Mouse (Mus musculus) MEL (cell line): ENCODE measurements around the gene Tbc1d14. TPM values are rescaled to one million over a fixed set of nuclear protein-coding genes. Genes with fewer than 3 reads are reported as not detected.

Experiments
- DNase-seq: peaks from one replicate; pipeline ENCODE4 v3.0.0; 2011; ENCODE audit warnings: low read depth, low spot score
- H3K27ac ChIP-seq: 2 replicates; pipeline ENCODE4 v1.5.1; 2012; ENCODE audit warnings: low read depth, mild to moderate bottlenecking, control low read depth, low read length, moderate library complexity; ENCODE audit not compliant: control insufficient read depth
- H3K27me3 ChIP-seq, 2 experiments: fragments of 150-350 bp in 1 of 2; sonication (generic) in 1 of 2; 2 replicates each; pipeline ENCODE4 v1.6.1; 2012; ENCODE audit warnings: low read length in 2 of 2, mild to moderate bottlenecking in 2 of 2, improper control_type of control experiment in 1 of 2, moderate library complexity in 1 of 2; ENCODE audit not compliant: insufficient read depth in 2 of 2, control insufficient read depth in 1 of 2
- H3K36me3 ChIP-seq, 2 experiments: 2 replicates each; pipeline ENCODE4 v1.6.1; 2012 to 2014; ENCODE audit warnings: low read length in 2 of 2, improper control_type of control experiment in 1 of 2, inconsistent platforms in 1 of 2, mild to moderate bottlenecking in 1 of 2; ENCODE audit not compliant: insufficient read depth in 2 of 2, control insufficient read depth in 1 of 2
- H3K4me1 ChIP-seq, 2 experiments: fragments of 150-350 bp in 1 of 2; sonication (generic) in 1 of 2; 2 replicates each; pipeline ENCODE4 v1.6.1; 2012; ENCODE audit warnings: low read length in 2 of 2, improper control_type of control experiment in 1 of 2, mild to moderate bottlenecking in 1 of 2; ENCODE audit not compliant: insufficient read depth in 2 of 2, control insufficient read depth in 1 of 2
- H3K4me3 ChIP-seq, 2 experiments: fragments of 150-350 bp in 1 of 2; sonication (generic) in 1 of 2; 2 replicates each; pipeline ENCODE4 v1.5.1; 2012; ENCODE audit warnings: low read depth in 2 of 2, low read length in 2 of 2, mild to moderate bottlenecking in 2 of 2, moderate library complexity in 2 of 2, control low read depth in 1 of 2, improper control_type of control experiment in 1 of 2; ENCODE audit not compliant: control insufficient read depth in 1 of 2, insufficient read depth in 1 of 2
- H3K79me2 ChIP-seq: 2 replicates; pipeline ENCODE4 v1.6.1; 2012; ENCODE audit warnings: mild to moderate bottlenecking, low read length, moderate library complexity; ENCODE audit not compliant: control insufficient read depth, poor library complexity, insufficient read depth
- H3K9ac ChIP-seq: 2 replicates; pipeline ENCODE4 v1.6.1; 2012; ENCODE audit warnings: low read depth, mild to moderate bottlenecking, control low read depth, low read length, moderate library complexity; ENCODE audit not compliant: control insufficient read depth, poor library complexity, severe bottlenecking
- H3K9me3 ChIP-seq: fragments of 150-350 bp; sonication (generic); replicated peaks from 2 replicates; pipeline ENCODE4 v1.6.1; 2012; ENCODE audit warnings: mild to moderate bottlenecking, low read length, improper control_type of control experiment, moderate library complexity; ENCODE audit not compliant: insufficient read depth
- BHLHE40 ChIP-seq: IDR thresholded peaks from 2 replicates; pipeline ENCODE4 v1.6.1; 2012; ENCODE audit warnings: low read depth, mild to moderate bottlenecking, inconsistent platforms, low read length, improper control_type of control experiment, borderline replicate concordance
- CHD1 ChIP-seq: IDR thresholded peaks from 2 replicates; pipeline ENCODE4 v1.6.1; 2012; ENCODE audit warnings: low read depth, mild to moderate bottlenecking, inconsistent platforms, low read length, improper control_type of control experiment
- CHD2 ChIP-seq: IDR thresholded peaks from 2 replicates; pipeline ENCODE4 v1.6.1; 2011; ENCODE audit warnings: low read length, improper control_type of control experiment
- E2F4 ChIP-seq: IDR thresholded peaks from 2 replicates; pipeline ENCODE4 v1.6.1; 2011; ENCODE audit warnings: low read depth, low read length, improper control_type of control experiment, borderline replicate concordance
- ELF1 ChIP-seq: IDR thresholded peaks from 2 replicates; pipeline ENCODE4 v1.6.1; 2014; ENCODE audit warnings: low read depth, mild to moderate bottlenecking, inconsistent platforms, low read length, improper control_type of control experiment, moderate library complexity
- ETS1 ChIP-seq: IDR thresholded peaks from 2 replicates; pipeline ENCODE4 v1.6.1; 2012; ENCODE audit warnings: low read depth, mild to moderate bottlenecking, inconsistent platforms, low read length, improper control_type of control experiment, moderate library complexity
- GATA1 ChIP-seq: IDR thresholded peaks from 2 replicates; pipeline ENCODE4 v1.6.1; 2011; ENCODE audit warnings: low read depth, low read length, improper control_type of control experiment
- HCFC1 ChIP-seq: IDR thresholded peaks from 2 replicates; pipeline ENCODE4 v1.6.1; 2012; ENCODE audit warnings: low read depth, mild to moderate bottlenecking, inconsistent platforms, low read length, improper control_type of control experiment, moderate library complexity
- JUND ChIP-seq: IDR thresholded peaks from 2 replicates; pipeline ENCODE4 v1.6.1; 2011; ENCODE audit warnings: low read depth, mild to moderate bottlenecking, improper control_type of control experiment, low read length
- MAFK ChIP-seq: IDR thresholded peaks from 2 replicates; pipeline ENCODE4 v1.6.1; 2011; ENCODE audit warnings: low read depth, mild to moderate bottlenecking, low read length, improper control_type of control experiment, borderline replicate concordance
- MAX ChIP-seq: IDR thresholded peaks from 2 replicates; pipeline ENCODE4 v1.6.1; 2011; ENCODE audit warnings: low read length, improper control_type of control experiment
- MAZ ChIP-seq: IDR thresholded peaks from 2 replicates; pipeline ENCODE4 v1.6.1; 2012; ENCODE audit warnings: low read depth, mild to moderate bottlenecking, inconsistent platforms, low read length, improper control_type of control experiment
- MEF2A ChIP-seq: IDR thresholded peaks from 2 replicates; pipeline ENCODE4 v1.6.1; 2014; ENCODE audit warnings: low read depth, mild to moderate bottlenecking, inconsistent platforms, low read length, improper control_type of control experiment; ENCODE audit not compliant: poor library complexity, insufficient replicate concordance, severe bottlenecking; ENCODE audit errors: extremely low read depth
- MXI1 ChIP-seq: IDR thresholded peaks from 2 replicates; pipeline ENCODE4 v1.6.1; 2011; ENCODE audit warnings: mild to moderate bottlenecking, low read depth, low read length, improper control_type of control experiment
- MYC ChIP-seq: IDR thresholded peaks from 2 replicates; pipeline ENCODE4 v1.6.1; 2011; ENCODE audit warnings: low read depth, mild to moderate bottlenecking, low read length, improper control_type of control experiment, moderate library complexity
- NRF1 ChIP-seq: IDR thresholded peaks from 2 replicates; pipeline ENCODE4 v1.6.1; 2014; ENCODE audit warnings: low read depth, mild to moderate bottlenecking, inconsistent platforms, low read length, improper control_type of control experiment, moderate library complexity; ENCODE audit not compliant: poor library complexity, insufficient read depth, severe bottlenecking
- POLR2A ChIP-seq, 2 experiments: IDR thresholded peaks; 2 replicates each; pipeline ENCODE4 v1.6.1; 2011 to 2012; ENCODE audit warnings: low read length in 2 of 2, mild to moderate bottlenecking in 2 of 2, control low read depth in 1 of 2, improper control_type of control experiment in 1 of 2, low read depth in 1 of 2, moderate library complexity in 1 of 2; ENCODE audit not compliant: control insufficient read depth in 1 of 2, insufficient read depth in 1 of 2, poor library complexity in 1 of 2
- POLR2AphosphoS2 ChIP-seq: IDR thresholded peaks from 2 replicates; pipeline ENCODE4 v1.6.1; 2011; ENCODE audit warnings: low read length, improper control_type of control experiment
- SIN3A ChIP-seq: IDR thresholded peaks from 2 replicates; pipeline ENCODE4 v1.6.1; 2012; ENCODE audit warnings: low read length, improper control_type of control experiment, inconsistent platforms
- SMC3 ChIP-seq: IDR thresholded peaks from 2 replicates; pipeline ENCODE4 v1.6.1; 2011; ENCODE audit warnings: low read depth, low read length, improper control_type of control experiment
- TAL1 ChIP-seq: IDR thresholded peaks from 2 replicates; pipeline ENCODE4 v1.6.1; 2012; ENCODE audit warnings: mild to moderate bottlenecking, inconsistent platforms, low read length, moderate library complexity, mixed read lengths
- USF1 ChIP-seq: IDR thresholded peaks from 2 replicates; pipeline ENCODE4 v1.6.1; 2014; ENCODE audit warnings: low read depth, mild to moderate bottlenecking, inconsistent platforms, low read length, improper control_type of control experiment, moderate library complexity
- ZC3H11A ChIP-seq: IDR thresholded peaks from 2 replicates; pipeline ENCODE4 v1.6.1; 2012; ENCODE audit warnings: low read depth, mild to moderate bottlenecking, inconsistent platforms, low read length, improper control_type of control experiment
- ZNF384 ChIP-seq: IDR thresholded peaks from 2 replicates; pipeline ENCODE4 v1.6.1; 2012; ENCODE audit warnings: low read depth, mild to moderate bottlenecking, inconsistent platforms, low read length, improper control_type of control experiment
- polyA plus RNA-seq, 2 experiments: library from polyadenylated mRNA; stranded (reverse) in 1 of 2; unstranded in 1 of 2; fragments of >175 nt in 1 of 2; fragments of >200 nt in 1 of 2; gene quantifications; 2 replicates each; pipeline versions ENCODE4 v1.2.1 to v1.2.4; 2012; ENCODE audit warnings: low replicate concordance in 2 of 2, low read depth in 1 of 2; ENCODE audit not compliant: insufficient read length in 2 of 2, insufficient read depth in 1 of 2, missing spikeins in 1 of 2
- total RNA-seq: library from RNA; depleted of rRNA; stranded (reverse); fragments of 300-350 nt; gene quantifications from 2 replicates; pipeline ENCODE4 v1.2.3, GENCODE M21; 2012

Gene Tbc1d14
- total and polyA plus RNA-seq, 3 experiments, result 7.3 to 35.6 TPM; not detected in 1

DNA sequence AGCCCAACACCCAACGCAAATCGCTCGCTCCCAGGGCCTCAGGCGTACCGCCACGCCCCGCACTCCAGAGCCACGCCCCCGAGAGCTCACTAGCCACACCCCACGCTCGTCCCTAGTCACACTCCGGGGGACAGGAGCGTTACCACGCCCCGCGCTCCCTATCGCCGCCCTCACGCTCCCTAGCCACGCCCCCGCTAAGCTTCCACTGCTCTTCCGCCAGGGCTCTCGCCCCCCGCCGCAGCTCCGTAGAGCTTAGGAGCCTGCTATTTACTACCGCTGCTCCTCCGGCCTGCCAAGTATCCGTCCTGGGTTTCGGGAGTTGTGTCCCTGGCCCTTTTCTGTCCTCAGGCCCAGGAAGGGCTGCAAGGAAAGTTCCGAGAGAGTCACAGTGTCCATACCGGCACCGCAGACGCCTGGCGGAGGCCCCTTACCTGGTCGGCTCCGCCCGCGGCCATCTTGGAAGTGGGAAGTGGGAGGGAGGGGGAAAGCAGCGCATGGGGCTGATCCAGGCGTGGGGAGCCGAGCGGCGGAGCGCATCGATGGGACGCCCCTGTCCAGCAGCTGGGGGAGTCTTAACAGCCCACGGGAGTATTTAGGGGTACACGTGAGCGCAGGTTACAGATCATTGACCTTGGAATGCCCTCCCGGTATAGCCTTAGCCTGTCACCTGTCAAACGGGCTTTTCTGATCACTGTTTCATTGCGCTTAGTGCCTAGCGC lies 11.0 kb downstream of the Tbc1d14 start (continued):
- no peak for TF ChIP-seq MAFK
- peak; percentile 70; the same call in 1 of the 2 replicates for TF ChIP-seq POLR2AphosphoS2
- TF ChIP-seq POLR2A (IDR thresholded peaks at IDR 0.05; ENCODE audit: control insufficient read depth in 1 of 2, insufficient read depth in 1 of 2, low read depth in 1 of 2, low read length in 2 of 2, poor library complexity in 1 of 2), result peak; percentile 91 to 94
- no peak for TF ChIP-seq JUND
- peak; percentile 72 for TF ChIP-seq MAX
- TF ChIP-seq ETS1, result peak; percentile 38; the same call in 1 of the 2 replicates
- TF ChIP-seq HCFC1, result peak; percentile 94

DNA sequence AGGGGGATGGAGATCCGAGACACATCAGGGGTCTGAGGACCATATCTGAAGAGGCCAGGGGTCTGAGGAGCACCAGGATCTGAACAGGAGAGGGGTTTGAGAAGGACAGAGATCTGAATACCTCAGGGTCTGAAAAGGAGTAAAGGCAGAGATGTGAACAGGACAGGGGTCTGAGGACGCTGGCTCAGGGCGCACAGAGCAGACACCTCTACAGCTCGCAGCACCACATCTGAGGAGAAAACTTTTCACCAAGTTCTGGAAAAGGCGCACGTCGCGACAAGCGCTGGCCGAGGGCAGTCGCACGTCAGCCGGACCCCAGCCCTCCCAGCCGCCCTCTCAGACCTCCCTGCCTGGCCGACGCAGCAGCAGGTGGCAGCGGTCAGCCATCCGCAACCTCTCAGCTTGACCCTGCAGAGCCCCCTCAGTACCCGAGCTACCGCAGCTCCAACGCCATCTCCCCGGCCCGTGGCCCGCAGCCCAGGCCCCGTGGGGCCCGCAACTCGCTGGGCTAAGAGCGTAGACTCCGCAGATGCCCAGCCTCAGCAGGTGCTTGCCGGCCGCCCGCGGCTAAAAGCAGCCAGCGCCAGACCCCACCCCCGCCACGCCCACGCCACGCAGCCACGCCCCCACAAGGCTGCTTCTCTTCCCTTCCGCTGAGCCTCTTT lies 11.7 kb downstream of the Tbc1d14 start:
- peak; percentile 59 for DNase-seq
- Histone ChIP-seq H3K4me3 (peak overlapping the region; percentile 62 to 69), H3K4me1 (peaks cover 9 to 28% of the 10 kb centered on the region in 2 experiments), H3K27me3 (no peaks in the 10 kb centered on the region; a peak in 1 of 4 replicates), H3K27ac (no peak overlapping the region), H3K9me3 (no peaks in the 10 kb centered on the region), H3K36me3 (peaks cover 0 to 17% of the 10 kb centered on the region in 2 experiments; a peak in 2 of 4 replicates), H3K79me2 (no peaks in the 10 kb centered on the region; the same call in 1 of the 2 replicates), H3K9ac (peak overlapping the region; percentile 56)
- TF ChIP-seq POLR2A (IDR thresholded peaks at IDR 0.05; ENCODE audit: control insufficient read depth in 1 of 2, insufficient read depth in 1 of 2, low read depth in 1 of 2, low read length in 2 of 2, poor library complexity in 1 of 2), result peak in 1 of 2 experiments; percentile 42; a peak in 1 of 4 replicates
- TF ChIP-seq USF1, result 0 out of 2 replicates have a peak, but pooled peaks have one; percentile 1
- no peak for TF ChIP-seq ZC3H11A

DNA sequence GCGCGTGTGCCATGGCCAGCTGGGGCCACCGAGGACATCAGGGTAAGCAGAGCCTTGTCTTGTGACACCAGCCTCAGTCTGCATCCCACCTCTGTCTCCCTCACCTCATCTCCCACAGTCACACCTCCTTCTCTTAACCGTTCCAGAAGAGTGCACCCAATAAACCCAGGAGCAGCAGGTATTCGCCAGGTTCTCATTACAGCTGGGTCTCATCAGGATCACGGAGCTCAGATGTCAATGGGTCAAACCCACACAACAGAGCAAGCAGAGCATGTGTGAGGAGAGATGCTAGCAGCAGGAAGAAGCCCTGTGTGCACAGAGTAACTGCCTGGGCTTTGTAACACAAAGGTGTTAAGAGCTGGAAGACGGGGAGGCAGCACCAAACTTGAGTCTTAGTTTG lies 13.1 kb downstream of the Tbc1d14 start:
- peaks cover 9 to 28% of the 10 kb centered on the region in 2 experiments for H3K4me1 ChIP-seq
- TF ChIP-seq MEF2A, result no peak
- no peak for TF ChIP-seq E2F4
- TF ChIP-seq SIN3A, result no peak
- no peak for TF ChIP-seq MAX
- no peak for TF ChIP-seq MAZ
- TF ChIP-seq JUND, result no peak
- TF ChIP-seq CHD1, result no peak
- no peak for TF ChIP-seq HCFC1
- TF ChIP-seq SMC3, result no peak
- no peak for TF ChIP-seq NRF1
- TF ChIP-seq ZNF384, result no peak
- TF ChIP-seq CHD2, result no peak
- TF ChIP-seq TAL1, result no peak
- TF ChIP-seq USF1, result no peak
- TF ChIP-seq MYC, result no peak
- TF ChIP-seq BHLHE40, result no peak
- no peak for TF ChIP-seq MXI1
- no peak for TF ChIP-seq GATA1
- TF ChIP-seq ELF1, result no peak
- TF ChIP-seq POLR2A (IDR thresholded peaks at IDR 0.05; ENCODE audit: control insufficient read depth in 1 of 2, insufficient read depth in 1 of 2, low read depth in 1 of 2, low read length in 2 of 2, poor library complexity in 1 of 2), result no peak
- TF ChIP-seq, all 39 proteins: peak for 0
- Histone ChIP-seq H3K79me2 (no peaks in the 10 kb centered on the region; the same call in 1 of the 2 replicates), H3K9me3 (no peaks in the 10 kb centered on the region), H3K36me3 (peaks cover 0 to 17% of the 10 kb centered on the region in 2 experiments; a peak in 2 of 4 replicates), H3K27me3 (no peaks in the 10 kb centered on the region), H3K27ac (no peak overlapping the region), H3K4me3 (no peak overlapping the region), H3K9ac (no peak overlapping the region)
- no peak for DNase-seq
